Mouse (Mus musculus): Measurements from ENCODE around the gene 1810037I17Rik.

1810037I17Rik gene

DNA sequence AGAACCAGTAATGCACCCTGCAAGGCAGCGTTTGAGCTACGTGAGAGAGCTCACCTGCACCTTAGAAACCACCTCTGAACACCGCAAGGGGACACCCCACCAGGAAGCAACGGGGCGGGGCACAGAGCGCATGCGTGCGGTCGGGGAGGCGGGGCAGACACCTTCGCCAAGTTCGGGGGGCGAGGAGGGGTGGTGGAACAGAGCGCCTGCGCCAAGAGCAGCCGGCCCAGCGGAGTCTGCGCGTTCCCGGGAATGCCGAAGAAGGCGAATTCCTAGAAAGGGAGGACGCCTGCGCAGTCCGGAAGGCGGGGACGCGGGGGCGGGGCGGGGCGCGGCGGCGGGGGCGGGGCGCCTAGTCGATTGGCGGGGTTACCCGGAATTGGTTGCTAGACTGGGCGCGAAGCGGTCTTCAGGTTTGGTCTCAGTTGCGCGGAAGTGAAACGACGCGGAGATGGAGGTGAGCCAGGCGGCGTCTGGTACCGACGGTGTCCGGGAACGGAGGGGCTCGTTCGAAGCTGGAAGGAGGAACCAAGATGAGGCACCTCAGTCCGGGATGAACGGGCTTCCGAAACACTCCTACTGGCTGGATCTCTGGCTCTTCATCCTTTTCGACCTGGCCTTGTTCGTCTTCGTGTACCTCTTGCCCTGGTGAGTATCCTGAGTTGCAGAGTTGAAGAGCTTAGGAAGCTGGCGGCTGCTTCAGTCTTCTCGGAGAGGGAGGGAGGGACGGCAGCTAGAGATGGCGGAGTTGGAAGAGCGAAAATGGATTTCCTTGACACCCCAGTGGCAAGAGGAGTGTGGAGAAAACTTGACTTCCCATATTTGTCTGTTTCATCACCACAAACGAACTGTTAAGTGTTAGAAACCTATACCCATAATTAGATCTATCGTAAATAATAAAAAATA lies at the start of gene 1810037I17Rik:
Gene 1810037I17Rik, plus strand, starts transcription at position 195 of the 906 bp plus-strand sequence.
- DNase-seq (ENCODE audit: low spot score), result peak; percentile 98

DNA sequence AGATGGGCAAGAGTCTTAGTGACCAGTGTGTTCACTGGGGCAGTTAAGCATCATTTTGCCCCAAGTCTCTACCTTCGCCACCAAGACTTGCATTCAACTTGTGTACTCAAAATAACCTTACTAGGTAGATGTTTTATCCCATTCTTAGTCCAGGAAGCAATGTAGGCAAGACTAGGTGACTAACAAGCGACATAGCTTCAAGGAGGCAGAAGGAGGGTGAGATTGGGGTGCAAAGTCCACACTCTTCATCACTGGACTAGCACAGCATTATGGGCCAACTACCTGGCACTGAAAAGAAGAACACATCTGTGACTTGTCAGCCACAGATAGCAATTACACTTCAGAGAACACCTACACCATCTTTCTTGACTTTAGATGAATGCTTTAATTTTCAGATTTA lies 47.1 kb upstream of the 1810037I17Rik start:
- no peak for DNase-seq (ENCODE audit: low spot score)

DNA sequence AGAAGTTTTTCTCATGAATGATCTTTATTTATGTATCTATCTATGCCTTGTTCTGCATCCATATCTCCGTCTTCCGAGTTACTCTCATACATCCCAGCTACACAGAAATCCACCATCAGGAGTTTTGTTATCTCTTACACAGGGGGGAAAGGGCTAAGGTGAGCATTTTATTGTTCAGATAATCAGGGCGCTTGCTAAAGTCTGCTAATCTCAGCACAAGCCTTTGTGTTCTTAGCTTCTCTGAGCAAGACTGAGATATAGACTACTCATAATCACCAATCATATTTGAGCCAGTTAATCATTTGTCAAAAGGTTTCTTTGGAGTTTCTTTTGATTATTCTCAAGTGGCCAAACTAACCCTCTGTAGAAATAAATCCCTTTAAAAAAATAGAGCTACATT lies 46.5 kb upstream of the 1810037I17Rik start:
- DNase-seq (ENCODE audit: low spot score), result no peak

DNA sequence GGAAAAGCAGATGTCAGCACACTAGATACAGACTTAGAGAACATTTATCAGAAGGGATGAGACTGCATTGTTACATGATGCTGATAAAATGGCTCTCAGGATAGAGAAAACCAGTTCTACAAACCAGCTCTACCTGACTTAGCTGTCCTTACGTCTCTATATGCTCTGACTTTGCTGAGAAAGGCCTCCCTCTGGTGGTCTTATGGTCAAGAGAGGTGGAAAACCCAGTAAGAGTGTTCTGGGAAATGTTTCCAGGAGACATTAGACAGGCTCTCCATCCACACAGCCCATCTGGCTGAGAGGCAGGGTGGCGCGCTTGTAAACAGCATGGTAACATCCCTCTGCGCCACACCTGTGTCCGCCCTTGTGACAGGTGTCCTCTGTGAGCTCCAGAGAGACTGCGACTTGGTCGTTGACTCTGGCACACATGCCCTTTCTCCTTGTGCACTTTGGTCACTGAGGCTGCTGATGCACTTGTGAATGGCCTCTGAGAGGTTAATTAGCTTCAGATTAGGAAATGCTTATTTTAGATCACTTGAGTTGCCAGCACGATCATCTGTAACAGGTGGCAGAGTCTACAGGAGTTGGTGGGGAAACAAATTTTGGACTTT lies 45.2 kb upstream of the 1810037I17Rik start:
- DNase-seq (ENCODE audit: low spot score), result no peak

DNA sequence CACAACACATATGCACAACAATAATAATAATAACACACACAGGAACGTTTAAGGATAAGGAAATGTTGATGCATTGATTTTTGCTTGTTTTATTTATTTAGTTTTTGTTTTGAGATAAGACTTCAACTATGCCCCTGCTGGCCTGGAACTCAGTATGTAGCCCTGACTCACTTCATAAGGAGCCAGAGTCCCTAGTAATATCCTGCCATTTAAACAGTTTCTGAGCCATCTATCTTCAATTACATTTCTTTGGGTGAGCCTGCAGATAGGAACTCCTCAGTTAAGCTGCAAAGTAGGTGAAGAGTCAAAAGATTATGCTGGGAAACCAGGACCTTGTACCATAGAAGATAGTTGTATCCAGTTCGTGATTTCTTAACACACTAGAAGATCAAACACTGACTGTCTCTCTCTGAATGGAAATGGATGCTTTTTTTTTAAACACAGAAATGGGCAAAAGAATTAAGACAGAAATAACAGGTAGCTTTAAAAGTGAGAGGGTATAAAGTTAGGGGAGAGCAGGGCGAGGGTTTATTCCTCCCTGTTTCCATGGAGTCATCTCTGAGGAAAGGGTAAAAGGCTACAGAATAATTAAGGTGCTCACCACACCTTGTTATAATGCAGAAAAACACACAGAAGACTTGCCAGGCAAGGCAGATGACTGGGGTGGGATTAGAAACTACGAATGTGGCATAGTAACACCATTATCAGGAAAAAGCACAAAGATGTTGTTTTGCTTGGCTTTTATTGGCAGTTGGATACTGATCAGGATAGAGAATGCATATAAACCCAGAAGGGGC lies 36.3 kb upstream of the 1810037I17Rik start:
- DNase-seq (ENCODE audit: low spot score), result no peak

DNA sequence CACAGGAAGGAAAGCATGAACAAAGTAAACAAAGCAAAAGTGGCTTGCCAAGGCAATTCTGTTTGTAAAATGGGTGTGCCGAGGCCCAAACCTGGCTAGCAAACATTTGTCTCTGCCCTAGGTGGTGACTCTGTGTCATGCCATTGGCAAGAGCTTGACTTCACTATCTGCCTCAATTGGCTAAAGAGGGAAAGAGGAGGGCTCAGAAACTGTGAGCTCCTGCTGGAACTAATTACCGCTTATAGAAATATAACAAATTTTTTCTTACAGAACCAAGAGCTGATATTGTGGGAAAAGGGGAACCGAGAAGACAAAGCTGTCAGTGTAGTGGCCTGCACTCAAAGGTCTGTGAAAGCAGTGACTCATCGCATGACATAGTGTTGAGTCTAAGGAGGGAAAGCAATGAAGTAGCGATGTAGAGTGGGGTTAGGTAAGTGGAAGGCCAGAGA lies 35.6 kb upstream of the 1810037I17Rik start:
- DNase-seq (ENCODE audit: low spot score), result peak; percentile 55

DNA sequence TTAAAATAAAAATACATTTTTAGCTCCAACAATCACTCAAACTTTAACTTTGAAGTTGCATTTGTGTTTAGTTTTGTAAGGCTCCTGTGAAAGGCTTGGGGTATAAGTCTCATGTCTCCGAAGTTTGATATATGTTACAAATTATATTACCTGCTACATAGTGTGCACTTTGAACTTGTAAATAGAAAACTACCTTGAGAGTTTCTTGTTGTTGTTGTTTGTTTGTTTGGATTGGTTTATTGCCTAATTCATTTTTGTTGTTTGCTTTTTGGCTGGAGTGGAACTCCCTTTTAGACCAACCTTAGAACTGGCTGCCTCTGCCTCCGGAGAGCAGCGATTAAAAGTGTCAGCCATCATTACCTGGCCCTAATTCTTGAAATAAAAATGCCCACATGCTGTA lies 29.2 kb upstream of the 1810037I17Rik start, which contains the start of gene Fabp2:
Gene Fabp2, plus strand, starts transcription at position 301 of the 400 bp plus-strand sequence.
- no peak for DNase-seq (ENCODE audit: low spot score)

DNA sequence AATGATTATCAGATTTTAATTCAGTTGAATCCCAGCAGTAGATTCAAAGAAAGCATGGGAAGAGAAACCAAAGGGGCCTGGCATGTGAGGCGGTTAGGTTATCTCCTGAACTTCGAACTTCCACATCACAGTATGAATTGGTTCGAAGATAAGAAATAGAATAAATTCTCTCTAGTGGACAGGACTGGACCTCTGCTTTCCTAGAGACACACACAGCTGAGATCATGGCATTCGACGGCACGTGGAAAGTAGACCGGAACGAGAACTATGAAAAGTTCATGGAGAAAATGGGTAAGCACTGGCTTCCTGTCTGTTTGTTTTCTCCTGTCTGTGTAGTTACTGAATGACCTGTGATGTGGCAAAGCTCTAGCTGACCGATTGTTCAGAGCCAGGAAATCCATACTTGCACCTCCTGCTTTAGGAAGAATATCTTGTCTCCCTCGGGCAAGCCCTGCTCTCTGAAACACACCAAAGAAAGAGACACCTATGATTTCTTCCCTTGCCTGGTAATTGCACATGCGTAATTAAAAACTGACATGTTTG lies 28.7 kb upstream of the 1810037I17Rik start:
- DNase-seq (ENCODE audit: low spot score), result no peak

DNA sequence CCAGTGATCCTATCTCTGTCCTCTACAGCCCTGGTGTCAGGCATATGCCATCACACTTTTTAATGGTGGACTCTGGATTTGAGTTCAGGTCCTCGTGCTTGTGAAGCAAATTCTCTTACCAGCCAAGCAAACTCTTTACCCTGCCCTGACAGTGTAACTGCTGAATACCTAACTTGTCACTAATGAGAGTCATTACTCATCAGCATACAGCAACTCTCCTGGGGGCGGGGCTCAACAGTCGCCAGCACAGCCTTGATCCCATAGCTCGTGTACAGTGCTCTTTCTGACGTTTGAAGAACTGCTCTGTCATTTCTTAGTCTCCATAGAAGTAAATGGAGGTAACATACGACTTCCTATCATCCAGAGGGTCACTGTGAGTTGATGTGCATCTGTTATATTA lies 25.7 kb upstream of the 1810037I17Rik start:
- no peak for DNase-seq (ENCODE audit: low spot score)

DNA sequence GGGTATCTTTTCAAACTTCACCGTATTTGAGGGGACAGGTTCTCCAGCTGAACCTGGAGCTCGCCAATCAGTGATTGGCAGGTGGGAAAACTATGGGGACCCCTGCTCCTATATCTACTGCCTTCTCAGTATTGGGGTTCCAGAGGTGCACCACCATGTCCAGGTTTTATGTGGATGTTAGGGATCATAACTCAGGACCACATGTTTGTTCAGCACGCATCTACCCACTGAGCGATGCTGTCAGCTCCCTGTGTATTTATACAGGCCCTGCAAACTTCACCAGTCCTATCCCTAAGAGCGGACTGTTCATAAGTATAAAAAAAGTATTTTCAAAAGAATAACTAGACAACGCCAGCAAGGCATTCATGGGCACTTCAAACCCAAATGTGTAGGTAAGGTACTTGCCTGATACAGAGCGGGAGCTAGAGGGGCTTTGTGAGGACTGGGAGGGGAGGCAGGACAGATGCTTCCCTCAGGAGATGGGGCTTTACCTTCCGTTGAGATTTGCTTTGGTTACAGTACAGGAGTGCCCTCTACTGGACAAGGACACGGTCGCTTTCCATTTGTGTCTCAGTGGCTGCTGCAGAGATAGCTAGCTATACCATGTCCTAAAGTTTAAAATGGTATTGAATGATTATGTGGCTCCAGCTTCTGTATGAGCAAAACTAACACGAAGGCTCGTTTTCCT lies 20.1 kb upstream of the 1810037I17Rik start:
- DNase-seq (ENCODE audit: low spot score), result peak; percentile 54

DNA sequence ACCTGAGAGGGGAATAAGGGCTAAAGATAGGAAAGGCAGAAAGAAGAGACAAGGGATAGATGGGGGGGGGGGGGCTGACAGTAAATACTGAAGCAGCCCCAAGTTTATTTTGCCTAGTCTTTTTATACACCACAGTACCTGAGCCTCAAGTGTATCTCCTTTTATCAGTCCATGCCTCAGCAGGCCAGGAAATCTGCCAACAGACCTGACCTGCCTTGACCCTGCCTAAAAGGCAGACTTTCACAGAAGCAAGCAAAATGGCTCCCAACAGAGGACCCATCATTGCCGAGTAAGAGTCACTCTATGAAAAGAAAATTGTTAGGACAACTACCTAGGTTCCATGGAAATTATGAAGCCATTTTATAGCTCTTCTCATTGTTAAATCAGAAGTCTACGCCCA lies 16.2 kb upstream of the 1810037I17Rik start:
- DNase-seq (ENCODE audit: low spot score), result no peak

DNA sequence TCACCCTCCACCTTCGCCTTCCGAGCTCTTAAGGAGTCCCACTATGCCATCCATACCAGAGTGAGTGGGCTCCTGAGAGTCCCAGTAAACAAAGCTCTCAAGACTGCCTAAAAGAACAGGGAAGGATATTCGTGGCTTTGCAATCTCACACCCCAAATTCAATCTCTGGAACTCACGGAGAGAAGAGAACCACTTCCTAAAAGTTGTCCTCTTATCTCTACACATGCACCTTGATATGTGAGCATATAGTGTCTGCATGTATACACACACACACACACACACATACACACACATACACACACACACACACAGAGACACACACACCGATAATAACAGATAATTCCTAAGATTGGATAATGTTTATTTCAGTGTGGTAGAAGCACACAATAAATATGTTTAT lies 8.5 kb upstream of the 1810037I17Rik start:
- DNase-seq (ENCODE audit: low spot score), result no peak

DNA sequence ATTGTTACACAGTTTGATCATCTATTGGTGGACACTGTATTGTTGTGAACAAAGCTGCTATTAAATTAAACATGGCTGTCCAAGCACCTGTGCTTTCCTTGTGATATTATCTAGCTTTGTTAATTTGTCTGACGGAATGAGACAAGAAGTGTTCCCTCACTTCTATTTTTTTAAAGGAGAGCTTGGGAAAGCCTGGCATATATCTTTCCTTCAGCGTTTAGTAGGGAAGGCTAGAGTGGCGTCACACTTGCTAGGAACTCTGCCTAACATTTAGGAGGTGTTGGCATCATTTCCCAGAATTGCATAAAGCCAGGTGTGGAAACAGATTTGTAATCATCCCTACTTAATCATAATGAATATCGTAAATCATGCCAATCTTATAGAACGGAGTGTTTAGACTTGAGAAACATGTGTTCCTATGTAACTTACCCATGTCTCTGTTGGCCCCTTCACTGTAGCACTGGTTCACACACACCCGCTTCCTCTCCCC lies 7.8 kb upstream of the 1810037I17Rik start:
- no peak for DNase-seq (ENCODE audit: low spot score)

DNA sequence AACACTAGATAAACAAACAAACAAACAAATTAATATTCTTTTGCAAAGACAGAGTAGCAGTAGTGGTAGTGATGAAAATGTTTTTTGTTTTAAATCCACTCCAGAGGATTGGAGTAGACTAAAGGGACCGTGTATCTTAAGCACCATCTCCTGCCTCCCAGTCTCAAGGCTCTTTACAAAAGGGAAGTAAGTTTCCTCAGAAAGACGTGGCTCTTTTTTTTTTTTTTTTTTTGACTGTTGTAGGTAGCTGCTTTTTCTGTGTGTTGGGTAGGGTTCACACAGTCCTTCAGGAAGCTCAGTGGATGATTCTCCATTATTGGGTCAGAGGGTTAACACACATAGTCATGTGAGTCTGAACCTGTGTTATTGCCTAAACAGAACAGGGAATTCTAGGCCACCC lies 5.3 kb upstream of the 1810037I17Rik start:
- no peak for DNase-seq (ENCODE audit: low spot score)

DNA sequence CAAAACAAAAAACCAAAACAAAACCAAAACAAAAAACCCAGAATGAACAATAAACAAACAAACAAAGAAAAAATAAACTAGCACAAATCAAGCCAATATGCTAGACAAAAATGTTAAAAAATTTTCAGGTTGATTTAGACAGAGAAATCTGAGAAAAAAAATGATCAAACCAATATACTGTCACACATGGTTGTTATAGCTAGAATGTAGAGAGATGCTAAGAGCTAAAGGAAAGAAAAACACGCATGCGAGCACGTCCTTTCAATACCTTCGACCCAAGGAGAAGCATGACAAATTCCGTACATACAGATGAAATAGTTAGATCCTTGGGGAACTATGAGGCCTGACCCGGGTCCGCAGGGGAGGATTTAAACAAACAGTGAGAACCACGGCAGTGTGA lies 4.7 kb upstream of the 1810037I17Rik start, which contains the start of gene Gm10959:
Gene Gm10959, minus strand, starts transcription at position 101 of the 400 bp plus-strand sequence.
- no peak for DNase-seq (ENCODE audit: low spot score)

DNA sequence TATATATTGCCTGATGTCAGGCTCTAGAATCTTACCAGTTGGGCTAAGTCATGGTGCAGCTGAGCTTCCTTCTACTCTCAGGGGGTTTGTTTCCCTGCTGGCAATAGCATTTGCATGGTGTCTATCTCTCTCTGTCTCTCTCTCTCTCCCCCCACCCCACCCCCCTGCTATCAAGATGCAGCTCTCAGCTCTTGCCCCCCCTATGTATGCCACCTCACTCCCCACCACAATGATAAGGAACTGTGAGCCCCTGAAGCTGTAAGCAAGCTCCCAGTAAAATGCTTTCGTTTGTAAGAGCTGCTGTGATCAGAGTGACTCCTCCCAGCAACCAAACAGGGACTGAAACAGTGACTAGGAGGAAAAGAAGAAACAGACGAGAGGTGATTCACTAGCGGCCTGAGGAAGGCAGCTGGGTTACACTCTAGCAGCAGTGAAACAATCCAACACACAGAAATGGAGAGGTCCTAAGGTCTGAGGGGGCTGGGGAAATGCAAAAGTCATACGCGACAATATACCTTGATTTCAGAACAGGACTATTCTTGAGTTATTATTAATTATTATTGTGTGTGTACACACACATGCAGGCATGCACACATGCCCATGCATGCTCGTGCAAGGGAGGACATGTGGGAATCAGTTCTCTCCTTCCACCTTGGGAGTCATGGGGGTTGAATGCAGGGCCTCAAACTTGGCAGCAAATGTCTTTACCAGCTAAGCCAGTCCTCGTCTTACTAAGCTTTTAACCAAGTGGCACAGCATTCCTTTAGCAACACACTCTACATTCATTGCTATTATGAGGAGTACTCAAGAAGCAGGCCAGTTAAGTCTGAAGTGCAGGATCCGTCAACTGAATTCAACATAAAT lies 3.2 kb upstream of the 1810037I17Rik start:
- peak; percentile 79 for DNase-seq (ENCODE audit: low spot score)

DNA sequence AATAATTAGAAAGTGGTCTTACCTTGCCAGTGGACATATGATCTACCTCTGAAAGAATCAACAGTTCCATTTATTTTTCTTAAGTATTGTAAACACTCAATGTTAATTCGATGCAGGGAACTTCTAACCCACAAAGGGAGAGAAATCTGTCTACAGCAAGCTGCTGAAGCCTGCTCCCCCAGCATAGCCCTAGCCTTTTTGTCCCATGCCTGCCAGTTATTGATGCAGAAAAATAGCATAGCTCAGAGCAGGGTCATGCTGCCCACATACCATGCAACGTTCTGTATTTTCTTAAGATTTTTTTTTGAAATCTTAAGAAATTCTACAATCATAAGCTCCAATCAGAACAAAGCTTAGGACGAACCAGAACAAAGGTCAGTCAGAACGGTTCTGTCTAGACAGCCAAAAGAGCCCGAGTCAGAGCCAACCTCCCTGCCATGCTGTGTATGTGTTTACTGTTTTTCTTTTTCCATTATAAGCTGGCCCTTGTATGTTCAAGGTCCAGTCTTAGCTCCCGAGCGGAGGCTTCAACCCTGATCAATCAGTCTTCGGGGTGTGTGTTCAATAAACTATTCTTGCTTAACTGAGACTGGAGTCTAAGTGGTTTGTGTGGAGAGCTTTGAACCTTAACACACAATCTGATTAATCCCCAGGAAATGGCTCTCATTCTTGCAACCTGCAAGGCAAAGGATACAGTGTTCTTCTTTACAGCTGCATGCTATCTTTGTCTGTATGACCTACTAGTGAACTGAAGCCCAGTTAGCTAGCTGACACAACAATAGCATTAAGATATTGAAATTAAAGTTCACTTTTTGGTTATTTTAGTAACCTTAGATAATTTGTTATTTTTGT lies 2.1 kb upstream of the 1810037I17Rik start:
- no peak for DNase-seq (ENCODE audit: low spot score)

DNA sequence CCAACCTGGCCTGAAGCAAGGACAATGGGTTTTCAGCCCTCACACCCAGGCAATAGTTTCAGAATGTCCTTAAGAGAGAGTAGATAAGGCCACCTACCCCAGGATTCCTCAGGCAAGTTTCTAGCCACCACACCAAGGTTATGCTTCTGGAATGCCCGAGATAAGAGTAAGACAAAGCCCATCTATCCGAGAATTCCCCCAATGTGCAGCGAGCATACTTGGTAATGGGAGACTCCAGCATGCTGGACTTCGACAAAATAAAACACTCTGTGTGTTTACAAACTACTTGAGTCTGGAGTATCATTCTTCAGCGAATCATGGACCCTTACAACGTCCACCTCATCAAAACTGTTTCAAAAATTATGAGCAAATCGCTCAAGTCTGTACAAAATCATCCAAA lies 856 bp upstream of the 1810037I17Rik start:
- DNase-seq (ENCODE audit: low spot score), result no peak

DNA sequence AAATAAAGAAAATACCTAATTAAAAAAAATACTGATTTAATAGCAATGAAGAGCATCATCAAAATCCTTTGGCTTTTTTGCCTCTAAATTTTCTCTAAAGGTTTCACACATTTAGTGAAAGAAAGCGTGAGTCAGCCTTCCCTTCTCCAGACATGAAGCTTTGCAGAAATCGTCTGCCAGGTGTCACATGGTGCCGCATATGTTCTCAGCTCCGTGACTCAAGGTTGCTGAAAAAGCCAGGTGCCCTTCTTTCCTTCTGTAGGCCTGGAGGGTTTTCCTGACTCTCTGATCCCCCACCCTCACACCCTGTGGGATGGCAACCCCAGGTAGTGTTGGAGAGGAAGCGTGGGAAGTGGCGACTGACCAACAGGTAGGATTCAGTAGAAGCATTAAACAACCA lies 5.7 kb downstream of the 1810037I17Rik start:
- DNase-seq (ENCODE audit: low spot score), result no peak
